Mouse (Mus musculus) urinary bladder, adult 2 months (tissue): ENCODE results near the gene Bend7. TPM values are rescaled to one million over a fixed set of nuclear protein-coding genes. Genes with fewer than 3 reads are reported as not detected.
A peak's percentile ranks its signal among the peaks of the same experiment; 100 is the strongest.

Experiments
- DNase-seq: peaks from one replicate; pipeline ENCODE4 v3.0.0; 2022; ENCODE audit warnings: low spot score
- polyA plus RNA-seq: library from polyadenylated mRNA; depleted of rRNA; stranded (reverse); fragments of >200 nt; gene quantifications from 2 replicates; pipeline ENCODE4 v1.2.3, GENCODE M21; 2012; rRNA removed

Bend7 gene
- 3.2 and 3.6 TPM in 2 replicates for polyA plus RNA-seq

- DNase-seq = peak; percentile 54
Observed at GRCm38 (mm10) chr2:4717769-4718661, at the start of gene Bend7. Gene Bend7 (plus strand): TSS chr2:4717831.

- no peak for DNase-seq
Observed at GRCm38 (mm10) chr2:4668626-4669025, 49.0 kb upstream of the Bend7 start.

GRCm38 (mm10) chr2:4669701-4670100 is 47.9 kb upstream of the Bend7 start:
- no peak for DNase-seq

- no peak for DNase-seq
Observed at GRCm38 (mm10) chr2:4671636-4672035, 46.0 kb upstream of the Bend7 start.

- no peak for DNase-seq
Observed at GRCm38 (mm10) chr2:4679886-4680285, 37.7 kb upstream of the Bend7 start.

- no peak for DNase-seq
Observed at GRCm38 (mm10) chr2:4711262-4711661, 6.4 kb upstream of the Bend7 start.

- no peak for DNase-seq
Observed at GRCm38 (mm10) chr2:4717081-4717768, 406 bp upstream of the Bend7 start.

GRCm38 (mm10) chr2:4723088-4723487 is 5.5 kb downstream of the Bend7 start:
- DNase-seq = no peak

GRCm38 (mm10) chr2:4730161-4730560 is 12.5 kb downstream of the Bend7 start:
- no peak for DNase-seq

- no peak for DNase-seq
Observed at GRCm38 (mm10) chr2:4733971-4734370, 16.3 kb downstream of the Bend7 start.

GRCm38 (mm10) chr2:4736095-4736797 is 18.6 kb downstream of the Bend7 start:
- DNase-seq = no peak

- no peak for DNase-seq
Observed at GRCm38 (mm10) chr2:4736798-4737155, 19.1 kb downstream of the Bend7 start.

GRCm38 (mm10) chr2:4751918-4752317 is 34.3 kb downstream of the Bend7 start:
- DNase-seq = no peak

GRCm38 (mm10) chr2:4755716-4756115 is 38.1 kb downstream of the Bend7 start:
- DNase-seq = no peak

GRCm38 (mm10) chr2:4757218-4757617 is 39.6 kb downstream of the Bend7 start:
- DNase-seq = no peak

GRCm38 (mm10) chr2:4760741-4761140 is 43.1 kb downstream of the Bend7 start:
- DNase-seq = no peak

- DNase-seq = no peak
Observed at GRCm38 (mm10) chr2:4761906-4762305, 44.3 kb downstream of the Bend7 start.

- DNase-seq = no peak
Observed at GRCm38 (mm10) chr2:4764071-4764470, 46.4 kb downstream of the Bend7 start.

GRCm38 (mm10) chr2:4770376-4770775 is 52.7 kb downstream of the Bend7 start:
- no peak for DNase-seq

GRCm38 (mm10) chr2:4773911-4774310 is 56.3 kb downstream of the Bend7 start:
- no peak for DNase-seq

- DNase-seq = no peak
Observed at GRCm38 (mm10) chr2:4777291-4777690, 59.7 kb downstream of the Bend7 start.

- DNase-seq = no peak
Observed at GRCm38 (mm10) chr2:4781641-4782040, 64.0 kb downstream of the Bend7 start.
